Mouse (Mus musculus): Measurements from ENCODE around the gene Trappc5.

- TF ChIP-seq CTCF (IDR thresholded peaks at IDR 0.05; ENCODE audit: low read depth, low read length) (no peak), POLR2A (IDR thresholded peaks at IDR 0.05; ENCODE audit: borderline replicate concordance, low read depth, low read length) (no peak)
These were observed 5.7 kb upstream of the Trappc5 start for GRCm38 (mm10) chr8:3670388-3670787.
